Mouse (Mus musculus): Measurements from ENCODE around the gene Tuft1.
"Not testable (repeated sequence)": the region's sequence is repeated elsewhere in the genome, so short reads cannot be mapped to it uniquely, and the experiment has no call there.

DNA sequence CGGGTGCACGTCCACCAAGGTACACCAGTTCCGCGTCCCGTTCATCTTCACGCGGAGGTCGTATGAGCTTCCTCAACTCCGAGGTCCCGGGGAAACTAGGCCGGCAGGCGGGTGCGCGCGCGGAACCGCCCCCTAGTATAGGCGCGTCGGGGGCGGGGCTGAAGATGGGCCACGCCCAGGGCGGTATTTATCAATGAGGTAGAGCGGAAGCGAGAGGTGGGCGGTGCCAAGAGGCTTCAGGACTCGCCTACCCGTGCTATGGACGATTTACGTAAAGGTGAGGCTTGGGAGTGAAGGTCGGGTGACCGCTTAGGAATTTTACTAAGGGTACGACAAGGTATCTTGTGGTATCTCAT is at the start of gene Tuft1:
- TF ChIP-seq HCFC1 (IDR thresholded peaks at IDR 0.05; ENCODE audit: borderline replicate concordance, insufficient read depth, low read length); ZNF384 (IDR thresholded peaks at IDR 0.05; ENCODE audit: low read depth, low read length); CHD2 (IDR thresholded peaks at IDR 0.05; ENCODE audit: low read depth, low read length); MAFK (IDR thresholded peaks at IDR 0.05; ENCODE audit: insufficient read depth, low read depth, low read length): not testable (repeated sequence)
